Mouse (Mus musculus): ENCODE results near the gene Zbtb49. TPM values are rescaled to one million over a fixed set of nuclear protein-coding genes. Genes with fewer than 3 reads are reported as not detected.

The Zbtb49 gene
- total RNA-seq, 1 experiment from 2014 or later = 25.6 TPM

DNA sequence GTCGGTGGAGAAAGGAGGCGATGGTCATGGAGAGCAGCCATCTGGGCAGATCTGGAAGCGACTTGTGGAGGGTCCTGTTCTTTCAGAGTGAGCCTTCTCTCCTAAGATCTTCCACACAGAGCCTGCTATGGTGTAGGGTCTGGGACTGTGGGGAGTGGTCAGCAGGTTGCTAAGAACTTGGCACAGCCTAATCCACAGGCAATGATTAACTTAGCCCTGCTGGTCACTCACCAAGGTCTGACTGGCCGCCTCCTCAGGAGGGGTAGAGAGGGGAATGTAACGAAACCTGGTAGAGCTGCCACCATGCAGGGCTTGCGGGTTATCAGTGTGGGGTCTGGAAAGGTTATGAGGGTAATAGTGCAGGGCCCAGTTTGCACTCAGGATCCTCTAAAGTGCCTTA, 79.4 kb downstream of the Zbtb49 start:
- ATAC-seq (ENCODE audit: extremely low read depth, insufficient number of reproducible peaks, low FRiP score, poor library complexity, severe bottlenecking) = no peak

Other genes with a start within 250 kb of the Zbtb49 start
- 25.7 and 29.7 TPM in 2 replicates for gene Stx18, start 181.7 kb downstream of the Zbtb49 start, total RNA-seq (2017)
- 0.12 and 0.25 TPM in 2 replicates for gene Nsg1, start 60.5 kb downstream of the Zbtb49 start, total RNA-seq (2017)
- 28.1 and 38.6 TPM in 2 replicates for gene Lyar, start within 50 bp of the Zbtb49 start, total RNA-seq (2017)
- gene Tmem128, start 39.7 kb upstream of the Zbtb49 start, total RNA-seq (2017) = 37.0 TPM in 2 replicates
- gene Otop1, start 55.5 kb upstream of the Zbtb49 start, total RNA-seq (2017) = not detected in 2 replicates
- gene Drd5, start 98.9 kb upstream of the Zbtb49 start, total RNA-seq (2017) = 0.12 TPM in 1 of 2 replicates, not detected in the other